Mouse (Mus musculus): ENCODE measurements at regions not wholly inside any gene's neighbourhood (a gene's known extent, or its start where the extent isn't known, plus 50 kb on each side); places are given as distances from the start of the nearest gene placed in this dataset.

DNA sequence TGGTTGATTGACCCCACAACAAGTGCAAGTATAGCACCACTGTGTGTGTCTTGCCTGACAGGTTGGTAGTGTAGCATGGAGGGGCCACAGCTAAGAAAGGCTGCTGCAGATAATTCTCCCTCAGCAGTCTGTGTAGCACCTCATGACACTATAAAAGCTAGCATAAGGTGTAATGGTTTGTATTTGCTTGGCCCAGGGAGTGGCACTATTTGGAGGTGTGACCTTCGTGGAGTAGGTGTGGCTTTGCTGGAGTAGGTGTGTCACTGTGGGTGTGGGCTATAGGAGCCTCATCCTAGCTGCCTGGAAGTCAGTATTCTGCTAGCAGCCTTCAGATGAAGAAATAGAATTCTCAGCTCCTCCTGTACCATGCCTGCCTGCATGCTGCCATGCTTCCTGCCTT lies 140.5 kb downstream of the Btg1 start:
- WGBS = 76% methylated on average over 1 of the region's 1 CpGs
- Histone ChIP-seq H3K27ac (replicated peaks) (no peak overlapping the region), H3K27me3 (replicated peaks; ENCODE audit: low read depth, poor library complexity, severe bottlenecking) (no peaks in the 10 kb centered on the region), H3K9me3 (no peaks in the 10 kb centered on the region), H3K4me1 (peaks cover 18% of the 10 kb centered on the region), H3K4me3 (no peak overlapping the region), H3K36me3 (replicated peaks) (no peaks in the 10 kb centered on the region)
- no peak for DNase-seq (ENCODE audit: low spot score)

DNA sequence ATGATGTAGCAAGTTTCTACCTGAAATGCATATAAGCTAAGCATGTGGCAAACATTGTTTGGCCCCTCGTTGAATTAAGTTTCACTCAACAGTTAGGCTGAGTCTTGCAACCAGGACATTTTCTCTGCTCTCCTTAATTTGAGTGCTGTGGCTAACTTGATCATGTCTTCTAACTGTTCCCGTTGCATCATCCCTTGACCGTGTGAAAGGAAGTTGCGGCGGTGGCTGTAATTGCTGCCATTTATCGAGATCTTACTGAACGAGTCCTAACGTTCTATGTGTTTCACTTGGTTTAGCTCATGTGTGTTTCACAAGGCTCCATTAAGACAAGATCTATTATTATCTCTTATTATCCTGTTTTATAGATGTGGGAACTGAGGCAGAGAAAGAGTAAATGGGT lies 144.8 kb downstream of the Btg1 start:
- DNase-seq (ENCODE audit: low spot score) = no peak
- Histone ChIP-seq H3K4me1 (peaks cover 9% of the 10 kb centered on the region; the same call in 1 of the 2 replicates), H3K27me3 (replicated peaks; ENCODE audit: low read depth, poor library complexity, severe bottlenecking) (no peaks in the 10 kb centered on the region), H3K9me3 (no peaks in the 10 kb centered on the region), H3K27ac (replicated peaks) (no peak overlapping the region), H3K36me3 (replicated peaks) (no peaks in the 10 kb centered on the region), H3K4me3 (no peak overlapping the region)
- 92% methylated on average over 8 of the region's 8 CpGs for WGBS

DNA sequence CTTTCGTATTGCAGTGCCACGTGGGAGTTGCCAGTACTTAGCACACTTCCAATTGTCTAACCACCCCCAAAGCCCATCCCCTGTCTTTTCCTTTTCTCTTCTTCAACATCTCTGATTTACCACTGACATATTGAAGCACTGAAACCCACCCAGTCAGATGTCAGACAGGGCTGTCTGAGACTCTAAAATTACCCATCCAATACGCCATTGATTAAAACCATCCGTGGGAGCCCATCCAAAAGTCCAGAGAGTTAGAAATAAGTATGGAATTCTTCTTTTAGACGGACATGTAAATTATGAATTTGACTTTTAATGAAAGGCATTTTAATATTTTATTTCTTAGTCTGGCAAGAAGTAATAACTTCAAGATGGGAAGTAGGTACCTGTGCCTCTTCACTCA lies 148.8 kb downstream of the Btg1 start:
- Histone ChIP-seq H3K27ac (replicated peaks) (no peak overlapping the region), H3K27me3 (replicated peaks; ENCODE audit: low read depth, poor library complexity, severe bottlenecking) (no peaks in the 10 kb centered on the region), H3K36me3 (replicated peaks) (no peaks in the 10 kb centered on the region), H3K4me3 (no peak overlapping the region), H3K9me3 (no peaks in the 10 kb centered on the region), H3K4me1 (peaks cover 8% of the 10 kb centered on the region; the same call in 1 of the 2 replicates)
- no peak for DNase-seq (ENCODE audit: low spot score)
- WGBS = 84% methylated on average over 5 of the region's 5 CpGs

DNA sequence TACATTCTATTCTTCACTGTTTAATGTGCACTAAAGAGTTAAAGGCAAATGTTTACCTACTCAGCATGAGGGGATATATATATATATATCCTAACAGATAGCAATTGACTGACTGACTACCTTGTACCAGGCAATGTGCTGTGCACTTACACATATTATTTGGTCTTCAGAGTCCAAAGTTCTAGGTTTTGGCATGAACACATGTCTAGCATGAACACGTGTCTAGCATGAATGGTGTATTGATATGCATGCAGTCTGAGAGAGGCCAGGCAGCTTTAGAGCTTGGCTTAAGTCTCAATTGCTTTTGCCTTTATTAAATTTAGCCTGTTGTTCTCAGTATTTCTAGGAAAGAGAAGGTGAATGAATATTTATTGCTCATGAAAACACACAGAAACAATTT lies 161.4 kb downstream of the Btg1 start:
- 85% methylated on average over 1 of the region's 1 CpGs for WGBS
- H3K9me3 ChIP-seq = no peaks in the 10 kb centered on the region
- H3K4me3 ChIP-seq = no peak overlapping the region
- 0 out of 2 replicates have a peak, but pooled peaks cover 3% of the 10 kb centered on the region for H3K4me1 ChIP-seq
- no peaks in the 10 kb centered on the region for H3K36me3 ChIP-seq (replicated peaks)
- no peak overlapping the region for H3K27ac ChIP-seq (replicated peaks)
- no peaks in the 10 kb centered on the region for H3K27me3 ChIP-seq (replicated peaks; ENCODE audit: low read depth, poor library complexity, severe bottlenecking)
- no peak for DNase-seq (ENCODE audit: low spot score)

DNA sequence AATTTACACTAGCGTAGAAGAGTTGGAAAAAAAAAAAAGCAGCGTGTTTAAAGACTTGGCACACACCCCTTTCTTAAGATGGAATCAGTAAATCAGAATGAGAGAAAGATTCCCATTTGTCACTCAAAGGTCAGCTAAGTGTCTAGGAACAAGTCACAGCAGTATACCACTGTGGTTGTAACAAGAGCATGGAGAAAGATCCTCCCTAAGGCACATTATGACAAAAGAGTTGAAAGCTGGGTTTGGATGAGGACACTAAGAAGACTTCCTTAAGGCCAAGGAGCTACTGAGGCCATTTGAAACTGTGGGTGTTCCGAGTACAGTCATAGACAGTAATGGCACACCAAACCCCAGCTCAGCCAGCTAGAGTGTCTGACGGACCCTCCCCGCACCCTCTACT lies 167.2 kb downstream of the Btg1 start:
- 0 out of 2 replicates have a peak, but pooled peaks cover 3% of the 10 kb centered on the region for H3K4me1 ChIP-seq
- no peaks in the 10 kb centered on the region for H3K36me3 ChIP-seq (replicated peaks)
- WGBS = 91% methylated on average over 5 of the region's 5 CpGs
- H3K27ac ChIP-seq (replicated peaks) = no peak overlapping the region
- H3K4me3 ChIP-seq = no peak overlapping the region
- DNase-seq (ENCODE audit: low spot score) = no peak
- H3K9me3 ChIP-seq = no peaks in the 10 kb centered on the region
- no peaks in the 10 kb centered on the region for H3K27me3 ChIP-seq (replicated peaks; ENCODE audit: low read depth, poor library complexity, severe bottlenecking)

DNA sequence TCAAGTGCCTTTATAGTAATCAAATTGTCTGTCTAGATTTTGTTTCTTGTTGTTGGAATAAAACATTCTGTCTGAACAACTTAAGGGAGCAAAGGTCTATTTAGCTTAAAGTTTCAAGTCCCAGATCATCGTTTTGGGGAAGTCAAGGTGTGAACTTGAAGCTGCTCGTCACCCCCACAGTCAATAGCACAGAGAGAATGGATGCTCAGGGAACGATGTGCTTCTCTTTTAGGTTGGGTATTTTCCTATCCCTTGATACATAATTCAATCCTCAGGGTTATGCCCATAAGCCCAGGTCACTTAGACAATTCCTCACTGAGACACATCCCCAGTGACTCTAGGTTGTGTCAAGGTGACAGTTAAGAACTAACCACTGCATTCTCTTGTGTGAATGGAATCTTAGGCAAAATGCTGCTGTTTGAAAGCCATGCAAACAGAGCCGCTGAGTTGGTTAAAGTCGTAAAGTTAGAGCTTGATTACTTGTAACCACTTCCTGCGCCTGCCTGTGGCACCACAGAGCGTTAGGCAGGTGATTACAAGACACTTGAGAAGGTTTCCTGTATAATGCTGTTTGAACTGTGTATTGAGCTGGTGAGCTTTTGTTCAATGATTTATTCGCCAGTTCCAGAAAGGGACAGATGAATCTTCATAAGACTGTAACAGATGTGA lies 170.2 kb downstream of the Btg1 start:
- no peak for DNase-seq (ENCODE audit: low spot score)
- Histone ChIP-seq H3K27ac (replicated peaks) (no peak overlapping the region), H3K36me3 (replicated peaks) (no peaks in the 10 kb centered on the region), H3K4me1 (no peaks in the 10 kb centered on the region), H3K27me3 (replicated peaks; ENCODE audit: low read depth, poor library complexity, severe bottlenecking) (no peaks in the 10 kb centered on the region), H3K4me3 (no peak overlapping the region), H3K9me3 (no peaks in the 10 kb centered on the region)
- WGBS = 79% methylated on average over 8 of the region's 8 CpGs

DNA sequence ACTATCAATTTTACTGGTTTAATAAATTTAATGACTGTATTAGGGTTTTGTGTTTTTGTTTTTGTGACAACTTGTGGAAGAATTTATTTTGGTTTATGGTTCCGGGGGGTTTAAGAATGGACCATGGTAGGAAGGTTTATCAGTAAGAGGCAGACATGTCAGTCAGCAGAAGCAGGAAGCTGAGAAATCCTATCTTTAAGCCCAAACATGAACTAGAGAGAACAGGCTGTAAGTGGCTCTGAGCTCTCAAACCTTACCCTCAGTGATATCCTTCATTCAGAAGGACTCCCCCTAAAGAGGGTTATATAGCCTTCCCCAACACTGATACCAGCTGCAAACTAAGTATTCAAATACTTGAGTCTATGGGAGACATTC lies 170.8 kb downstream of the Btg1 start:
- Histone ChIP-seq H3K4me3 (no peak overlapping the region), H3K27me3 (replicated peaks; ENCODE audit: low read depth, poor library complexity, severe bottlenecking) (no peaks in the 10 kb centered on the region)
- WGBS = 84% methylated on average over 1 of the region's 1 CpGs

DNA sequence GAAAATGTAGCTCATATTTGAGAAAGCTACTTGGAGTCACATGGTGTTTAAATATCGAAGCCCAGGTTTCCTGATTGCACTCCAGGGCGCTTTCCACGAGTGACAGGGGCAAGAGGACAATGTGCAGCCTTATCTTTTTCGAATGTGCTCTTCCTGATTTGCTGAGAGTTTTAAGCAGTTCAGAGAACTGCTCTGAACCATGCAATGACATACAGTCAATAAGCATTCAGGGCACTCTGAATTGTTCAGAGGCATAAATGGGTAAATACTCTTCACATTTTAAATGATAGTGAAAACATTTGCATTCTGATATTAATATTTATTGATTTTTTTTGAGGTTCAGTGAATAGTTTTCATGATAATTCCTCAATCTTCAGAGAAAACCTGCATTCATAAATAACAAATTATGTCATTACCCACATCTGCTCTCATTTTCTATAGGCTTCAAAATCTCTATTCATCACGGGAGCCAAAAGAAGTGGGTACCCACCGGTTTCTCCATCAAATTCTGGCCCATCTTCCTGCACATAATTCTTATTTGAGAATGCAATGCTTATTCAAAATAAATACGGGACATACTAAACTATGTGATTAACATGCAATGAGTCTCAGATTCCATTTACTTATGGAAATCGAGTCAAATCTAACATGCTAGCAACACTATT lies 171.7 kb downstream of the Btg1 start:
- Histone ChIP-seq H3K27me3 (replicated peaks; ENCODE audit: low read depth, poor library complexity, severe bottlenecking) (no peaks in the 10 kb centered on the region), H3K27ac (replicated peaks) (no peak overlapping the region), H3K4me1 (no peaks in the 10 kb centered on the region), H3K9me3 (no peaks in the 10 kb centered on the region), H3K36me3 (replicated peaks) (no peaks in the 10 kb centered on the region), H3K4me3 (no peak overlapping the region)
- DNase-seq (ENCODE audit: low spot score) = no peak
- 80% methylated on average over 8 of the region's 8 CpGs for WGBS

More for the DNA sequence above, 170.8 kb downstream of the Btg1 start:
- no peak for DNase-seq (ENCODE audit: low spot score)
- H3K9me3 ChIP-seq = no peaks in the 10 kb centered on the region
- no peak overlapping the region for H3K27ac ChIP-seq (replicated peaks)
- H3K36me3 ChIP-seq (replicated peaks) = no peaks in the 10 kb centered on the region
- H3K4me1 ChIP-seq = no peaks in the 10 kb centered on the region

DNA sequence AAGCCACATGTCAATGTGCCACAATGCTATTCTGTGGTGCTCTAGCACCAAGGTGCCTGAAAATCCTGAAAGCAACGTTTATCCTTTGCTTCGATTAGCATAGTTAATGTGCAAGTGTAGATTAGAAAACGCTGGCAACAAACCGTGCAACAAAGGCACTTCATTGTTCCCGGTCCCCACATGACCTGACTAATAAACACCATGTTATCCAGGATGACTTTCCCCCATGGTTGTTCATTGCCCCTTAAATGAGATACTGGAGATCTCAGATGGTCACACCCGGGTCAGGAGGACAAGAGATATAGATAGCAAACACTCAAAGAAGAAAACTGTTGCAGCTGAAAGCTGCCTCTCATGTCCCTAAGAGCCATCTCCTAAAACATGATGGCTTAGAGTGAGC lies 180.3 kb downstream of the Btg1 start:
- DNase-seq (ENCODE audit: low spot score) = no peak
- Histone ChIP-seq H3K27ac (replicated peaks) (no peak overlapping the region), H3K27me3 (replicated peaks; ENCODE audit: low read depth, poor library complexity, severe bottlenecking) (no peaks in the 10 kb centered on the region), H3K36me3 (replicated peaks) (no peaks in the 10 kb centered on the region), H3K4me1 (no peaks in the 10 kb centered on the region), H3K4me3 (no peak overlapping the region), H3K9me3 (no peaks in the 10 kb centered on the region)
- 82% methylated on average over 6 of the region's 6 CpGs for WGBS

DNA sequence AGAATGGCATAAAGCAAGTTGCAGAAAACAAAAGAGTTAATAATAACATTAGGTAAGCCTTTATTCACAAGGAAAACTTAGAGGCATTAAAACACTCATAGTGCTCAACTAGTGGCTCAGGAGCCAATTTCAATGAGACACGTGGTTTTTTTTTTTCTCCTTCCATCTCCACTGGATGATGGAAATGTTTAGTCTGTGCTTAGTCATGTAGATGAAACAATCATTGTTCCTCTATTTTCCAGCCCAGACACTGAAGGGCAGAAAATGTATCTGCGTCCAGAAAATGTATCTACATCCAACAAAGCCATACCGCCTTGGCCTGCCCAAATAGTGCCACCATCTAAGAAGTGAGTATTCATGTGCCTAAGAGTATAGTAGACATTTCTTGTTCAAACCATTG lies 184.0 kb downstream of the Btg1 start:
- Histone ChIP-seq H3K27me3 (replicated peaks; ENCODE audit: low read depth, poor library complexity, severe bottlenecking) (no peaks in the 10 kb centered on the region), H3K9me3 (no peaks in the 10 kb centered on the region), H3K27ac (replicated peaks) (no peak overlapping the region), H3K4me1 (0 out of 2 replicates have a peak, but pooled peaks cover 3% of the 10 kb centered on the region), H3K4me3 (no peak overlapping the region), H3K36me3 (replicated peaks) (no peaks in the 10 kb centered on the region)
- 95% methylated on average over 3 of the region's 3 CpGs for WGBS
- no peak for DNase-seq (ENCODE audit: low spot score)

DNA sequence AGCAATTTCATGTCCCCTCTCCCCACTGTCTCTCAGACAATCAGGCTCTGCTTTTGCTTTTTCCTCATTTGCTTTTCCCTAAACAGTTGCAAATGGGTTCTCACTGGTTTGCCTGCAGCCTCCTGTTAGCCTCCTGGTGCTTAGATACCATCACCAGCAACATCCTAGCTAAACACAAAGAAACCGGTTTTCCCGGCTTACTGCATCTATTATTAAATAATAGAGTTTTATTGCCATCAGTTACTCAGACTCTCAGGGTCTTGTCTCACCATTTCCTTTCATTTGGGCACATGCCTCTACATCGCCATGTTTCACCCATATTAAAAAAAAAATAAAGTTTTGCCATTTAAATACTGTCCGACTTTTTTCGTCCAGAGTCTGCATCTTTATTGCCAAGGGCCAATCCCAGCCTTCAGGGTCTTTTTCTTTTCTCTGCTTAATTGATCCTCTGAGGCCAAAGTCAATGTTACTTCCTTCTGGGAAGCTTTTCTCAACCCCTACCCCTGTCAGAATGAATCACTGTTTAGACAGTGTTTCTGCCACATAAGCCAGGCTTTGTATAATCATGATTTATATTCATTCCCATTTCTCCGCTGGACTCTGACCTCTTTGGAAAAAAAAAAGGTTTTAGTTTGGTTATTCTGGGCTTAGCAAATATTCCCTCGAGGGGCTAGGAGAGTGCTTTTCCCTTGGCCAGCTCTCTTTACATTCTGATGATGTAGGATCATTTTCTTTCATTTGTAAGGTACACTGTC lies 187.4 kb downstream of the Btg1 start:
- 41% methylated on average over 7 of the region's 7 CpGs for WGBS
- H3K27me3 ChIP-seq (replicated peaks; ENCODE audit: low read depth, poor library complexity, severe bottlenecking) = no peaks in the 10 kb centered on the region
- no peaks in the 10 kb centered on the region for H3K9me3 ChIP-seq
- H3K27ac ChIP-seq (replicated peaks) = no peak overlapping the region
- H3K4me3 ChIP-seq = no peak overlapping the region
- no peaks in the 10 kb centered on the region for H3K36me3 ChIP-seq (replicated peaks)
- 0 out of 2 replicates have a peak, but pooled peaks cover 3% of the 10 kb centered on the region for H3K4me1 ChIP-seq
- DNase-seq (ENCODE audit: low spot score) = no peak

DNA sequence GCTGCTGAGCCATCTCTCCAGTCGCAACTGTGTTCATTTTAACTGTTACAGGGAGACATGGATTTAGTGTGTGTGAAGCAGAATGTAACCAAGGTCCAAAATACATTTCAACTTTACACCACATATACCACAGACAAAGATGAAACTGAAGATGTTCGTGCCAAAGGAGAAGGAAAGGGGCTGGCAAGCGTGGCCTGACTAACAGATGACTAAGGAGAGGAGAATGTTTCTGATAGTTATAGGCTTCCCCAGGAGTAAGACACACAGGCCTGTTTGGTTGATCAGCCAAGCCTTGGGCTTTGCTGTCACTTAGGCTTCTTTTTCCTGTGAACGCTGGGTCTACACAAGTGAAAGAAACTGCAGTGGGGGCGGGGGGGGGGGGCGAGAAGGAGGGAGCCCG lies 189.8 kb downstream of the Btg1 start:
- Histone ChIP-seq H3K36me3 (replicated peaks) (no peaks in the 10 kb centered on the region), H3K4me3 (no peak overlapping the region), H3K27ac (replicated peaks) (no peak overlapping the region), H3K9me3 (no peaks in the 10 kb centered on the region), H3K27me3 (replicated peaks; ENCODE audit: low read depth, poor library complexity, severe bottlenecking) (no peaks in the 10 kb centered on the region), H3K4me1 (0 out of 2 replicates have a peak, but pooled peaks cover 3% of the 10 kb centered on the region)
- DNase-seq (ENCODE audit: low spot score) = no peak
- 76% methylated on average over 7 of the region's 7 CpGs for WGBS

DNA sequence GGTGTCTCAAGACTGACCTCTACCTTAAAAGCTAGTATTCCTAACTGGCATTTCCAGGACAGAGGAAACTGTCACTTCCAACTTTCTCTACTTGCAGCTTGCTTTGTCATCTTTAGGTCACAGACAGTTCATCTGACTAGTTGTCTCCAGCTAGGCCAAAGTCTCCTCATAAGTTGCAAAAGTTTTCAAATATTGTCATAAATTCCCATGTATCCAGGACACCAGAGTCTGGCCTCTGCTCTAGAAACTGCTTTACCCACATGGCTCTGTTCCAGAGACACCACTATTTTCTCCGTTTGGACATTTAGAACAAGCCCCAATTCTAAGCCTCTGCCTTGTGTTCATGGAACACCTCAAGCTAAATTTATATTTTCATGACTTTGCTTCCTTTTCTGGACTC lies 205.0 kb downstream of the Btg1 start:
- DNase-seq (ENCODE audit: low spot score) = no peak
- Histone ChIP-seq H3K4me3 (no peak overlapping the region), H3K27ac (replicated peaks) (no peak overlapping the region), H3K27me3 (replicated peaks; ENCODE audit: low read depth, poor library complexity, severe bottlenecking) (no peaks in the 10 kb centered on the region), H3K36me3 (replicated peaks) (no peaks in the 10 kb centered on the region), H3K9me3 (no peaks in the 10 kb centered on the region), H3K4me1 (peaks cover 8% of the 10 kb centered on the region; the same call in 1 of the 2 replicates)
- WGBS = 87% methylated on average over 1 of the region's 1 CpGs
